Mouse (Mus musculus) midbrain, embryonic 12.5 days (tissue): ENCODE measurements at regions not wholly inside any gene's neighbourhood (a gene's known extent, or its start where the extent isn't known, plus 50 kb on each side); places are given as distances from the start of the nearest gene placed in this dataset.

Experiments
- ATAC-seq: fragments of 200-750 bp; cut with Nextera tagmentation; 2 replicates; pipeline ENCODE4 v1.8.0; 2017; ENCODE audit warnings: low read depth, moderate TSS enrichment, moderate library complexity; ENCODE audit not compliant: low FRiP score
- H3K27ac ChIP-seq: fragments of 300-500 bp; sonication (generic); replicated peaks from 2 replicates; pipeline ENCODE4 v1.5.1; 2016; ENCODE audit warnings: mild to moderate bottlenecking
- H3K27me3 ChIP-seq: fragments of 300-500 bp; sonication (generic); 2 replicates; pipeline ENCODE4 v1.6.1; 2016; ENCODE audit warnings: mild to moderate bottlenecking
- H3K36me3 ChIP-seq: fragments of 300-500 bp; sonication (generic); 2 replicates; pipeline ENCODE4 v1.6.1; 2016
- H3K4me1 ChIP-seq: fragments of 300-500 bp; sonication (generic); 2 replicates; pipeline ENCODE4 v1.6.1; 2016
- H3K4me2 ChIP-seq: fragments of 300-500 bp; sonication (generic); replicated peaks from 2 replicates; pipeline ENCODE4 v1.6.1; 2016; ENCODE audit warnings: mild to moderate bottlenecking, moderate library complexity
- H3K4me3 ChIP-seq: fragments of 300-500 bp; sonication (generic); 2 replicates; pipeline ENCODE4 v1.5.1; 2016; ENCODE audit warnings: mild to moderate bottlenecking
- H3K9ac ChIP-seq: fragments of 300-500 bp; sonication (generic); replicated peaks from 2 replicates; pipeline ENCODE4 v1.6.1; 2016; ENCODE audit warnings: mild to moderate bottlenecking, moderate library complexity
- H3K9me3 ChIP-seq: fragments of 300-500 bp; sonication (generic); 2 replicates; pipeline ENCODE4 v1.6.1; 2016; ENCODE audit warnings: mild to moderate bottlenecking
- WGBS: fragments of 180-500 bp; shearing (Covaris S2); methylation state at CpG from one replicate; pipeline ENCODE4 v1.1.7; 2016; 5-methylcytosine and 5-hydroxymethylcytosine counted together

DNA sequence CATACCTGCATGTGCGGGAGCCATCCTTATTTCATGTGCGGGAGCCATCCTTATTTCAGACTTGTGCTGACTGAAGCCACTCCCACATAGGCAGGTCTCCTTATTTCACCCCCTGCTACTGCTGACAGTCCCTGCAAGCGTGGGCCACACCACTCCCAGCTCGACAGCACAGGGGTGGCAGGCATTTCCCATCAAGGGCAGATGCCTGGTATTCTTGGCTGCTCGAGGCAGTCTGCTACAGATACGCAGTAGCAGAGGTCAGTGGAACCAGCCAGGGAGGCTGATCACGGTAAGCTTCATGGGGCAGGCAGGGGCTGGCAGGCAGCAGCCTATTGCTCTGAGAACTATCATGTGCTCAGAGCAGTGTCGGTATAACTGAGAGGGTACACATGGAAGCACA is 215.6 kb downstream of the Mroh4 start:
- no peak overlapping the region for H3K4me2 ChIP-seq
- no peak overlapping the region for H3K27ac ChIP-seq
- no peaks in the 10 kb centered on the region for H3K27me3 ChIP-seq
- no peaks in the 10 kb centered on the region for H3K4me1 ChIP-seq
- WGBS = 83% methylated on average over 8 of the region's 8 CpGs
- no peak overlapping the region for H3K4me3 ChIP-seq
- H3K9ac ChIP-seq = no peak overlapping the region
- no peaks in the 10 kb centered on the region for H3K9me3 ChIP-seq
- no peak for ATAC-seq
- no peaks in the 10 kb centered on the region for H3K36me3 ChIP-seq

DNA sequence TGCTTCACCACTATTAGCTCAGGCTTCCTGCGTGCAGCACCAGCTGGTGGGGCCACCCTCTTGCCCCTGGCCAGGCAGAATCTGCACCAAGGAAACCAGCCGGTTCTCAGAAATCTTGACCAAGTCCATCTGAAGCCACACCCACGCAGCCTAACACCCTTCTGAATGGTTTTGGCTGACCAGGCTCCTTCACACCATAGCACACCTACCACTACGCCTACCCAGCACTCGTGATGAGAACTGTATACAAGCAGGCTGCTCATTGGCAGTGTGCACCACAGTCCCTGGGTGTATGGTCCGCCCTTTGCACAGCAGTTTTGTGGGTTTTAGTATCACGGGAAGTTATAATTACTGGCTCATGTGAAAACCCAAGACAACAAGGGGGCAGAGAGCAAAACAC is 217.5 kb downstream of the Mroh4 start:
- H3K4me3 ChIP-seq = no peak overlapping the region
- no peak for ATAC-seq
- H3K4me1 ChIP-seq = peaks cover 11% of the 10 kb centered on the region
- H3K4me2 ChIP-seq = no peak overlapping the region
- no peaks in the 10 kb centered on the region for H3K36me3 ChIP-seq
- no peak overlapping the region for H3K27ac ChIP-seq
- 89% methylated on average over 7 of the region's 7 CpGs for WGBS
- H3K27me3 ChIP-seq = no peaks in the 10 kb centered on the region
- H3K9me3 ChIP-seq = no peaks in the 10 kb centered on the region
- no peak overlapping the region for H3K9ac ChIP-seq

DNA sequence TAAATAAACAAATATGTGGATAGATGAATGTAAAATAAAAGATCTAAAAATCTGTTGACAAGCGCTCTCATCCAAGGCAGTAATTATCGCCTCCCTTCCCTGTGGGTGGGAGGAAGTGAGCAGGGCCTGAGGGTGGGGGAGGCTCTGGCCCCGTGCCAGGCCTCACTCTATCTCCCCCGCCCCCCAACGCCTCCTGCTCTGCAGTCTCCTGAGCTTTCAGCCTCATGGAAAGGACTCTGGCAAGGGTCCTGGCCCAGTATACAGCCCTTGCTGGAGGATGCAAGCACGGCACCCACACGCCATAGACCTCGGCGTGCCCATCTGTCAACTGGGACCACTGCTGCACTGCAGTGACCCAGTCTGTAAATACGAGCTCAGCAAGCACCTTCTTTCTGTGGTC is 222.9 kb downstream of the Mroh4 start:
- Histone ChIP-seq H3K36me3 (no peaks in the 10 kb centered on the region), H3K4me2 (no peak overlapping the region), H3K4me3 (no peak overlapping the region), H3K27me3 (no peaks in the 10 kb centered on the region), H3K4me1 (peaks cover 16% of the 10 kb centered on the region), H3K9me3 (no peaks in the 10 kb centered on the region), H3K9ac (no peak overlapping the region), H3K27ac (no peak overlapping the region)
- WGBS = 71% methylated on average over 10 of the region's 10 CpGs
- no peak for ATAC-seq

DNA sequence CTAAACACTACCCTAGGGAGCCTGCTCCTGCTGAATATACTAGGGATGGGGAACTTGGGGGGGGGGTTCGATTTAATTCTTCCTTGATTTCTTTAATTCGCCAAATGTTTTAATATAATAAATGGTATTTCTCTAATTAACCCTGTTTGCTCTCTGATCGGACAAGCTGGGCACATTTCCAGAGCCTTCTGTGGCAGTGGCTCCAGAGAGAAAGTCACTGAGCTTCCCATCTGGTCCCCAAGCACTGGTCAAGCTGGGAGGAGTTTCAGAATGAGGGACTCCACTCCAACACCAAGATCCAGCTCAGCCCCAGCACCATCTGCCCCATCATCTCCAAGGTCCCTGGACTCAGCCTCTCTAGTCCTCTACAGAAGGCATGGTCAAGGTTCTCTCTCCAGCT is 223.9 kb downstream of the Mroh4 start:
- Histone ChIP-seq H3K9ac (no peak overlapping the region), H3K4me2 (no peak overlapping the region), H3K4me3 (no peak overlapping the region), H3K4me1 (peaks cover 16% of the 10 kb centered on the region), H3K9me3 (no peaks in the 10 kb centered on the region), H3K36me3 (no peaks in the 10 kb centered on the region), H3K27ac (no peak overlapping the region), H3K27me3 (no peaks in the 10 kb centered on the region)
- no peak for ATAC-seq
- WGBS = 96% methylated on average over 3 of the region's 3 CpGs

DNA sequence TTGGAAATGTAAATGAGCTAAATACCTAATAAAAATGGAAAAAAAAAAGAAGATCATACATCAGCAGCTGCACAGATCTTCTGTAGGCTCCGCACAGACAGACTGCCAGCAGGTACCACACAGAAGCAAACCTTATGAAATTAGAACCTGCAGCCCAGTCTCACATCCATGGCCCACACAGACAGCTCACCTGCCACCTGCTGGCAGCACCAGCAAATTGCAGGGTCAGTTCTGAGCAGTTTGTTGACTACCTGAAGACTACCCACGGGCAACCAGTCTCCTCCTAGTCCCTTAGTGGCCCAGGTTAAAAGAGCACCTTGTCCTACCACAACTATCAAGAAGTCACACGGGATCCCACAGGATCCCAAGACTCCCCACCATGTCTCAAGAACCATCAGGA is 225.1 kb downstream of the Mroh4 start:
- Histone ChIP-seq H3K4me3 (no peak overlapping the region), H3K4me2 (no peak overlapping the region), H3K9me3 (no peaks in the 10 kb centered on the region), H3K27me3 (no peaks in the 10 kb centered on the region), H3K9ac (no peak overlapping the region), H3K36me3 (no peaks in the 10 kb centered on the region), H3K27ac (no peak overlapping the region), H3K4me1 (peaks cover 24% of the 10 kb centered on the region)
- ATAC-seq = no peak
- 85% methylated on average over 3 of the region's 3 CpGs for WGBS

DNA sequence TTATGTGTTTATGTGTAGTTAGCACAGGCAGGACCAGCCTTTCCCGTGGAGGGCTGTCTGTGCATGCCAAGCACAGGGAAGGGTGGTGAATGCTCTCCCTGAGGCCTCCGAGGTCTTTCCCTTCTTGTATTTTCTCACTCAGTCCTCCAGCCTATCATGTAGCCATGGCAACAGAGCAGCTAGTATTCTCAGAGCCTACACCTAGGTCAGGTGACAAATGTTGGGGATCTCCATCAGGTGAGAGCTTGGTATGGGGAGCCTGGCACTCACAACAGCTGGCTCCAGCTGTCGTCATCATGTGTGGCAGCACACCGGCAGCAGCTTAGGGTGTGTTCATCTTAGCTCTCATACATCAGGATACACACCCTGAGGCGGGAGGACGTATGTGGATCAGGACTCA is 231.3 kb downstream of the Mroh4 start:
- Histone ChIP-seq H3K27me3 (no peaks in the 10 kb centered on the region), H3K9ac (no peak overlapping the region), H3K9me3 (no peaks in the 10 kb centered on the region), H3K36me3 (no peaks in the 10 kb centered on the region), H3K4me2 (no peak overlapping the region), H3K4me3 (no peak overlapping the region), H3K27ac (no peak overlapping the region), H3K4me1 (peaks cover 13% of the 10 kb centered on the region)
- WGBS = 68% methylated on average over 6 of the region's 6 CpGs
- no peak for ATAC-seq

DNA sequence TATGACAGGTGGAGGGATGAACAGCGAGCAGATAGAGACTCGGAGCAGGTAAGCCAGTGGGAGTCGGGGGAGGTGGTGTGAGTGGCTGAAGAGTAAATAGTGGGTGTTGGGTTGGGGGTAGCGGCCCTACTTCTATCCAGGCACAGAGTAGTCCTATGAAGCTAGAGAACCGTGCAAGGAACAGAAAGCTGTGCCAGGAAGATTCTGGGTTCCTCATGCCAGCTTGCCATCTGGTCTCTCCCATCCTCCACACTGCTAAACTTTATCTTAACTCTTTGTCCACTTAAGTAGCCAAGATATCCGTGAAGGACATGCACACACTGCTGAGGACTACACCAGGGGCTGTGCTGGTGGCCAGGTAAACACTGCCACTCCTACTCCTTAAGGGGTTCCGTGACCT is 234.9 kb downstream of the Mroh4 start:
- Histone ChIP-seq H3K27ac (no peak overlapping the region), H3K27me3 (no peaks in the 10 kb centered on the region), H3K4me3 (no peak overlapping the region), H3K9me3 (no peaks in the 10 kb centered on the region), H3K36me3 (no peaks in the 10 kb centered on the region), H3K4me2 (no peak overlapping the region), H3K4me1 (peaks cover 4% of the 10 kb centered on the region; the same call in 1 of the 2 replicates), H3K9ac (no peak overlapping the region)
- no peak for ATAC-seq
- WGBS = 88% methylated on average over 7 of the region's 7 CpGs

DNA sequence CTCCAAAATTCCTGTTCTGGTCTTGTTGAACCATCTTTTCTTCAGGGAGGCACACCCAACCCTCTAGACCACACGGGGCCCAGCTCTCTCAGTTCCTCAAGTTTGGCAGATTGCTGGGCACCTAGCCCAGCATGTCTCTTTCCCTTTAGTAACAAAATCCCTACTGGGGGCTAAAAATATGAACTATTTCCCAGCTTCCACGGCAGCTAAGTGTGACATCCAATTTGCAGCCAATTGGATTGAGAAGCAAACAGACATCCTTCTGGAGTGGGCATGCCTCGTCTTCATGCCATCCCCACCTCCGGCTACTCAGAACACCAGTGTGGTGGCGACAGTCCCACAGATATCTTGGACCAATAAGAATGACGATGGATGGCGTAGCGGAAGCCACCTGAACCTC is 240.1 kb downstream of the Mroh4 start:
- Histone ChIP-seq H3K27me3 (no peaks in the 10 kb centered on the region), H3K36me3 (no peaks in the 10 kb centered on the region), H3K4me3 (no peak overlapping the region), H3K4me1 (no peaks in the 10 kb centered on the region), H3K9me3 (no peaks in the 10 kb centered on the region), H3K4me2 (no peak overlapping the region), H3K27ac (no peak overlapping the region), H3K9ac (no peak overlapping the region)
- 91% methylated on average over 8 of the region's 8 CpGs for WGBS
- ATAC-seq = no peak

DNA sequence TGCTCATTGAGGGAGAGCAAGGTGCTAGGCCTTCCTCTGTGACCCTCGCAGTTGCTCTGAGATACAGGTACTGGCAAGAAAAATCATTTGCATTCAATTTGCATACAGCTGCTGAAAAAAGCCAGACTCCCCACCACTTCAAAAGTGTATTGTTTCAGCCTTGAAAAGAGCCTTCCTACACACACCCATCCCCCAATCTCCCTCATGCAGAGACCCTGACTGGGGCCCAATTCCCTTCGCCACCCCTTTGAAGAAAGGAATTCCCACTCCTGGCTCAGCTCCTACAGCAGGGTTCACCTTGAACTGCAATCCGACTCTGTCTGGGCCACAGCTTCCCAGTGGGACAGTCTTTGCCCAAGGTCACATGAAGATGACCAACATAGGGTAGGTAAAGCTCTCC is 248.6 kb downstream of the Mroh4 start:
- no peak overlapping the region for H3K4me3 ChIP-seq
- no peaks in the 10 kb centered on the region for H3K9me3 ChIP-seq
- peaks cover 18% of the 10 kb centered on the region for H3K4me1 ChIP-seq
- H3K27ac ChIP-seq = peak overlapping the region; percentile 42; the same call in 1 of the 2 replicates
- H3K36me3 ChIP-seq = no peaks in the 10 kb centered on the region
- no peak overlapping the region for H3K9ac ChIP-seq
- peak; percentile 56 for ATAC-seq
- H3K27me3 ChIP-seq = no peaks in the 10 kb centered on the region
- no peak overlapping the region for H3K4me2 ChIP-seq
- 15% methylated on average over 3 of the region's 3 CpGs for WGBS

DNA sequence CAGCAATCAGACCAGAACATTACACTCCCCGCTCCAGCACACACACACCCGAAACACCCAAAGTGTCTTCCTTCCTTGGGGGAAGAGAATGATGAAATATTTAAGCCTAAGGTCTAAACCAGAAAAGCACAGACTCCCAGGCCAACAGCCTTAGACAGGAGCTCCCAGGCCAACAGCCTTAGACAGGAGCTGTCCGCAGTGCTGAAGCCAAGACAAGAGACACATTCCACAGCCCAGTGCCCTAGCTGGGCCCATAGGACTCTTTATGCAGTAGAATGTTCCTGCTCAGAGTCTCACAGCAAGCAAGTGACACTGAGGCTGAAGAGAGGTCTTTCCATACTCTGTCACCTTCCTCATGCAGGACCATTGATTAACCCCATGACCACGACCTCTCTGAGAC is 253.6 kb downstream of the Mroh4 start:
- Histone ChIP-seq H3K36me3 (no peaks in the 10 kb centered on the region), H3K9me3 (no peaks in the 10 kb centered on the region), H3K4me3 (no peak overlapping the region), H3K4me2 (no peak overlapping the region), H3K27ac (no peak overlapping the region), H3K4me1 (peaks cover 7% of the 10 kb centered on the region), H3K27me3 (no peaks in the 10 kb centered on the region), H3K9ac (no peak overlapping the region)
- ATAC-seq = no peak
- 65% methylated on average over 4 of the region's 4 CpGs for WGBS

DNA sequence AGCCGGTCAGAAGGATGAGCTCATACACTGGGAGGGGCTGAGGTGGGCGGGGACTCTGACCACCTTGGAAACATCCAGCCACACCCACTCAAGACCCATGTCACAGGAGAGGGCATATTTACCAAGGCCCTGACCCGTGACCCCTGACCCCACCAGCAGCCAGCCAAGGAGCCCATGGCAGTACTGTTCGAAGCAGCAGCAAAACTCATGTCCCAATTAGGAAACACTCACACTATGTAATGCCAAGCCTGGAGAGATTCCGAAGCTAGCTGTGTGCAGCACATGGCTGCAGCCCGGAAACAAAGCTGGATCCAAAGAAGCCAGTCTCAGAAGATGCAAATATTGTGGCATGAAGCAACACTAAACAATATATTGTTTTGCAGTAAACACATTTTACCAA is 256.8 kb downstream of the Mroh4 start:
- Histone ChIP-seq H3K4me3 (no peak overlapping the region), H3K9me3 (no peaks in the 10 kb centered on the region), H3K27me3 (no peaks in the 10 kb centered on the region), H3K4me1 (no peaks in the 10 kb centered on the region), H3K27ac (no peak overlapping the region), H3K9ac (no peak overlapping the region), H3K4me2 (no peak overlapping the region), H3K36me3 (no peaks in the 10 kb centered on the region)
- no peak for ATAC-seq
- 91% methylated on average over 6 of the region's 6 CpGs for WGBS

DNA sequence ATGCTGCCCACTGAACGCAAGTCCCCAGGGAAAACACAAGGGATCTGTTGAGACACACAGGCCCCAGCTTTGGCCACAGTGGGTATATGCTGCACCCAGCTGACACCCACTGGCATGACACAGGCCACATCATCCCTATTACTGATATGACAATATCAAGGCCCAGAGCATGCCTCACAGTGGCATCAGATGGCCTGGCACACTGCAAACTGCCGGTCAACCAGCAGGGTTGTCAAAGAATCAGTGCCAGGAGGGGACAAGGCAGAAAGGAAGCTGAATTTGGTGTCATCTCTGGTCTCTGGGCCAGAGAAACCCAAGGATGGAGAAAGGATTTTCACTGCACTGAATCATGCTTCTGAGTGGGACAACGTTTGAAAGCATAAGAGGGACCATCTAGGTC is 266.7 kb downstream of the Mroh4 start:
- H3K27me3 ChIP-seq = 0 out of 2 replicates have a peak, but pooled peaks cover 2% of the 10 kb centered on the region
- H3K4me2 ChIP-seq = no peak overlapping the region
- no peak overlapping the region for H3K4me3 ChIP-seq
- WGBS = 90% methylated on average over 3 of the region's 3 CpGs
- H3K9ac ChIP-seq = no peak overlapping the region
- no peaks in the 10 kb centered on the region for H3K4me1 ChIP-seq
- no peaks in the 10 kb centered on the region for H3K9me3 ChIP-seq
- no peaks in the 10 kb centered on the region for H3K36me3 ChIP-seq
- ATAC-seq = no peak
- H3K27ac ChIP-seq = no peak overlapping the region

DNA sequence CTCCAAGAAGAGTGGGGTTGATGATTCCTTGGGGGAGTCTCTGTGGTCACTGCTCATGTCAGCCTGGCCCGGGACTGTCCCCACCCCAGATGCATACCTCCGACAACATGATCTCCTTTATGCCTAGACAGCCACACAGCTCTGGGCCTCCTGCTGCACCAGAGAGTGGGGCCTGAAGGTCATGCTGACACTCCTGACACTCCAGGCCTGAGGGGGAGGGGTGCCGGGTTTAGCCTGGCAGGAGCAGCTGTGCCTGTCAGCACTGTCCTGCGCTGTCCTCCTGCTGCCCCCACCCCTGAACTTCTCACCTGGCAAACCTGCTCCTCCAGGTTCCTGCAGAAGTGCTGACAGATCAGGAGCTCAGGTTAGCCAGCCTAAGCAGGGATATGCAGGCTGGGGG is 288.2 kb downstream of the Mroh4 start:
- Histone ChIP-seq H3K9ac (no peak overlapping the region), H3K9me3 (0 out of 2 replicates have a peak, but pooled peaks cover 4% of the 10 kb centered on the region), H3K27ac (no peak overlapping the region), H3K36me3 (no peaks in the 10 kb centered on the region), H3K4me1 (0 out of 2 replicates have a peak, but pooled peaks cover 3% of the 10 kb centered on the region), H3K27me3 (peaks cover 5% of the 10 kb centered on the region; the same call in 1 of the 2 replicates), H3K4me2 (no peak overlapping the region), H3K4me3 (no peak overlapping the region)
- WGBS = 63% methylated on average over 4 of the region's 4 CpGs
- ATAC-seq = no peak
